Mouse (Mus musculus) urinary bladder, adult 18-20 months (tissue): ENCODE data around the gene Copz1.
"Not testable (repeated sequence)": the region's sequence is repeated elsewhere in the genome, so short reads cannot be mapped to it uniquely, and the experiment has no call there.

Experiments
- DNase-seq, 2 experiments: peaks; one replicate each; pipeline ENCODE4 v3.0.0; 2022; ENCODE audit warnings: low spot score in 2 of 2, mixed read lengths in 2 of 2

Copz1 gene

GRCm38 (mm10) chr15:103252660-103253059 lies 19.9 kb upstream of the Copz1 start:
- no peak for DNase-seq

- no peak for DNase-seq
These were observed 19.2 kb upstream of the Copz1 start for GRCm38 (mm10) chr15:103253352-103253751.

- DNase-seq: peak in 1 of 2 experiments; percentile 38
These were observed 17.3 kb upstream of the Copz1 start for GRCm38 (mm10) chr15:103255169-103255568.

GRCm38 (mm10) chr15:103256210-103256986 lies 16.1 kb upstream of the Copz1 start:
- no peak for DNase-seq

GRCm38 (mm10) chr15:103257790-103258728 lies 14.5 kb upstream of the Copz1 start, which contains the start of gene Nfe2:
TSS of gene Nfe2 (minus strand) at chr15:103258403.
- peak; percentile 42 to 67 for DNase-seq

- no peak for DNase-seq
These were observed 13.4 kb upstream of the Copz1 start for GRCm38 (mm10) chr15:103259162-103259561.

GRCm38 (mm10) chr15:103259989-103260388 lies 12.5 kb upstream of the Copz1 start:
- no peak for DNase-seq

- DNase-seq: no peak
These were observed 7.7 kb upstream of the Copz1 start for GRCm38 (mm10) chr15:103264794-103265193.

- no peak for DNase-seq
These were observed 3.6 kb upstream of the Copz1 start for GRCm38 (mm10) chr15:103268903-103269302.

- DNase-seq: not testable (repeated sequence)
These were observed 3.4 kb downstream of the Copz1 start for GRCm38 (mm10) chr15:103275943-103276342.

GRCm38 (mm10) chr15:103277949-103278348 lies 5.4 kb downstream of the Copz1 start:
- no peak for DNase-seq

GRCm38 (mm10) chr15:103279750-103280149 lies 7.2 kb downstream of the Copz1 start:
- no peak for DNase-seq

- DNase-seq: no peak
These were observed 8.4 kb downstream of the Copz1 start for GRCm38 (mm10) chr15:103280817-103281464.

- DNase-seq: no peak
These were observed 9.1 kb downstream of the Copz1 start for GRCm38 (mm10) chr15:103281465-103282205.

GRCm38 (mm10) chr15:103284066-103284465 lies 11.6 kb downstream of the Copz1 start:
- no peak for DNase-seq

- DNase-seq: no peak
These were observed 12.1 kb downstream of the Copz1 start for GRCm38 (mm10) chr15:103284647-103285046.

GRCm38 (mm10) chr15:103285778-103286417 lies 13.4 kb downstream of the Copz1 start:
- DNase-seq: no peak

GRCm38 (mm10) chr15:103289600-103289999 lies 17.1 kb downstream of the Copz1 start:
- no peak for DNase-seq

GRCm38 (mm10) chr15:103290417-103290816 lies 17.9 kb downstream of the Copz1 start:
- no peak for DNase-seq

GRCm38 (mm10) chr15:103290843-103291242 lies 18.3 kb downstream of the Copz1 start:
- no peak for DNase-seq
